Mouse (Mus musculus) right cerebral cortex, postnatal 25 days (tissue): ENCODE measurements around the gene Olfr1331.
"Not testable (repeated sequence)": the region's sequence is repeated elsewhere in the genome, so short reads cannot be mapped to it uniquely, and the experiment has no call there.

Source experiments
- DNase-seq: peaks from one replicate; pipeline ENCODE4 v3.0.0; 2022

Gene Olfr1331

DNA sequence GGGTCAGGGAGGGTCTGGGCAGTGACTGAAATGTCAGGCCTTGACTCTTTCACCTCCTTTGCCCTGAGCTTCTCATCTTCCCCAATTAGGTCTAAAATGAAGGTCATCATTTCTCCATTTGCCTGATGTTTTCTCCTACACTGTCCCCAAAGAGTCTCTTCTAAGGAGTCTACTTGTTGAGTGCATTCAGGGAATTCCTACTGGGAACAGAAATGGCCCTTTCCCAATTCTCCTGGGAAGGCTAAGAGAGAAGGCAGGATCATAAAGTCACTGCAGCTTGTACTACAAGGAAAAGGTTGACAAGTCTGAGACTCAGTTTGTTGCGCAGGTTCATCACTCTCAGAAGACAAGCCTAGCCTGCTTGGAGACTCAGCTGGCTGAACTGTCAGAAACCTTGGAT, at the start of gene Olfr1331:
Gene Olfr1331 (plus strand): TSS at position 301 of the 400 bp plus-strand sequence.
- DNase-seq: no peak

DNA sequence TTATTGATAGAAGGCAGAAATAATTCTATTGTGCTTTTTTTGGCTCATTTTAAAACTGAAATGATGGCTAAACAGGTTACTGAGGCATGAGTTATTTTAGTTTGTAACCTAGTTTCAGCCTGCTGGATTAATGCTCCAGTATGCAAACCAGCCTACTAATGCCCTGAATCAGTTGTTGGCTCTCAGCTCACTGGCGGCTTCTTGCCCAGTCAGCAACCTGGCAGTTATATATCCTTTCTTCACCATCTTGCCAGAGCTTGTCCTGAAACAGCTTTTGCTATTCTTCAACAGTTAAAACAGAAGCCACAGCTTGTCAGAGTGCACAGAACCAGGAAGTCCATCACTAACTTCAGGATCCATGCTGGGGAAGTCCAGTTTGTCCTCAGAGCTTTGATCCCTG, 45.5 kb upstream of the Olfr1331 start:
- no peak for DNase-seq

DNA sequence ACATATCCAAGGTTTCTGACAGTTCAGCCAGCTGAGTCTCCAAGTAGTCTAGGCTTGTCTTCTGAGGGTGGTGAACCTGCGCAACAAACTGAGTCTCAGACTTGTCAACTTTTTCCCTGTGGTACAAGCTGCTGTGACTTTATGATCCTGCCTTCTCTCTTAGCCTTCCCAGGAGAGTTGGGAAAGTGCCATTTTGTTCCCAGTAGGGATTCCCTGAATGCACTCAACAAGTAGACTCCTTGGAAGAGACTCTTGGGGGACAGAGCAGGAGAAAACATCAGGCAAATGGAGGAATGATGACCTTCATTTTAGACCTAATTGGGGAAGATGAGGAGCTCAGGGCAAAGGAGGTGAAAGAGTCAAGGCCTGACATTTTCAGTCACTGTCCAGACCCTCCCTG, 28.3 kb upstream of the Olfr1331 start, which contains the start of gene Olfr1333:
Gene Olfr1333 (minus strand): TSS at position 101 of the 400 bp plus-strand sequence.
- no peak for DNase-seq

DNA sequence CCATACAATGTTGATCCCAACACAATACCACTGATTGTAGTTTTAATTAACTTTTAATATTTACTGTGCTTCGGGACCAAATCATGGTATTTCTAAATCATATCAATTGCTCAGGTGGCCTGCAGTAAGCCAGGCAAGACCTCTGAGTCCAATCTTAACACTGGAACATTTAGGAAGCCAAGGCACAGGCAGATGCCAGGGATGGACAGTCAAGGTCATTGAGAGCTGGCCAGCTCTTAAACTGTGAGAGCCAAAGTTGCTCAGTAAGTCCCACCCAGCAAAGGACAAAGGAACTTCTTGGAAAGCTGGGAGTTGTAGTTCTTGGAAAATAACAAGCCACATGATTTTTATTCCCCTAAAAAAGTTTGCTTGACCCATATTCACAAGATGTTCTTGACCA, 2.7 kb upstream of the Olfr1331 start:
- no peak for DNase-seq

DNA sequence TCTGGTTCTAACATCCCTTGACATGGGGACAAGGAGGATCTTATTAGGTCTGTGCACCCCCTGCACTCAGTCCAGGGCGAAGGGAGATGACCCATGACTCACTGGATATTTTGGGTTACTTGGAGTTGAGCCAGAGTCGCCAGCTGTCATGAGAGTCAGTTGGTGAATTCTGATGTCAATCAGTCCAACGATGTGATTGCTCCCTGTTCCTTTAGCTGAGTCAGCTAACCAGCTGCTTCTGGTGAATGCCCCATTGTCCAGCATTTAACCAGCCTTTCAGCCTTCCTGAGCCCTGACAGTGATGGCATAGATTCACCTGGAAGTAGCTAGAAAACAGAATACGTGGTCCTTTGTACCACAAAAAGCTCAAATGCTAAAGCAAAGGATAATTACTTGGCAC, 1.7 kb upstream of the Olfr1331 start:
- DNase-seq: no peak

DNA sequence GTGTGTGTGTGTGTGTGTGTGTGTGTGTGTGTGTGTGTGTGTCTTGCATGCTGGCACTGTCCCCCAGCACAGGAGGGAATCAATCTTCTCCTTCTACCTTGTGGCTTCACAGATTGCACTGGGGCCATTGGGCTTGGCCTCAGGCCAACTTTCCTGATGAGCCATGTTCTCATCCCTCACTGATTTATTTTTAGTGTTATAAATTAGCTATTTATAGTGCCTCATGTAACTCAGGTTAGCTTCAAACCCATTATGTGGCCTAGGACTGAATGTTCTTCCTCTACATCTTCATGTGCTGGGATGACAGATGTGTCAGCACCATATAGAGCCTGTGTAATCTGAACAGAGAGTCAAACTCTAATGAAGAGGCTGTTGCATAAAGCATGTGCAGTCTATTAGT, 3.1 kb downstream of the Olfr1331 start:
- DNase-seq: no peak

DNA sequence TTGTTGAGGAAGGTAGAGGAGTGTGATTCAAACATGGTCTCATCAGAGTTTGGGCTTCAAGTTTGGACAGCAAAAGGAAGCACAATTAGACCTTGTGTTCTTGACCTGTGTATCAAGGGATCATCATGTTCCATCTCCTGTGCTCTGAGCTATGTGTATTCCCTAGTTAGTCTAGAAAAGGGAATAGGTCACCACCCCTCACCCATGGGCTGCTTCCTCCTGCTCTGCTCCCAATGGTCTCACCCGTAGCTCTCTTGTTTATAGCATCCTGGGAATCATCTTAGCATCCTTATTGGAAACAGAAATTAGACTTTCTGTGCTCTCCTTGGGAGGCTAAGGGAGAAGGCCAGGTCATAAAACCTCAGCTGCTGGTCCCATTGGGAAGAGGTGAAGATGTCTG, 23.8 kb downstream of the Olfr1331 start, which contains the start of gene Olfr1330:
Gene Olfr1330 (plus strand): TSS at position 301 of the 400 bp plus-strand sequence.
- no peak for DNase-seq

DNA sequence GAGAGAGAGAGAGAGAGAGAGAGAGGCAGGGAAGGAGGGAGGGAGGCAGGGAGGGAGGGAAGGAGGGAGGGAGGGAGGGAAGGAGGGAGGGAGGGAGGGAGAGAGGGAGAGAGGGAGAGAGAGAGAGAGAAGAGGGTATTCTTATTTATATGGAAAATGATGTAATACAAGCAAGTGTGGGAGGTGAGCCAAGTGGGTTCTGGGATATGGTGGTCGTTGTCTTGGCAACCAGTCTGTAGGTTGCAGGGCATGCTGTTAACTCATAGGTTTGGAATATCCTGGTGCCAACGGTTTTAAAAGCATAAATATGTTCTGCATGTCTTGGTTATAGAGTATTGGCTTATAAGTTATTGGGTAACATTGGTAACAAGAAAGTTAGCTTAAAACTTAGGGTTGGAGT, 37.5 kb downstream of the Olfr1331 start:
- no peak for DNase-seq

DNA sequence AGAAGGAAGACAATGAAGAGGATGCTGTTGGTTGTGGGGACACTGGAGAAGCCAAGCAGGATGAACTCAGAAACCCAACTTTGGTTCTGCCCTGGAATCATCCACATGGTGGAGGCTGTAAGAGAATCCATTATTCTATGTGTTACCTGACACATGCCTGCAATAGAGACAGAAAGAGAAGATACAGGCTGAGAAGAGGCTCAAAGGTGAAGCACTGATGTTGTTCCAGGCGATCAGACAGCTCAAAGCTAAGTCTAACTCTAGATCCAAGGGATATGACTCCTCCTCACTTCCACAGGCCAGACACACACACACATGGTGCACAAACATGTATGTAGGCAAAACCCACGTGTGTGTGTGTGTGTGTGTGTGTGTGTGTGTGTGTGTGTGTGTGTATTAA, 52.9 kb downstream of the Olfr1331 start, which contains the start of gene Olfr1329:
Gene Olfr1329 (minus strand): TSS at position 101 of the 400 bp plus-strand sequence.
- not testable (repeated sequence) for DNase-seq
